Mouse (Mus musculus) testis, postnatal 10 days (tissue): ENCODE measurements around the gene Vps11.
A peak's percentile ranks its signal among the peaks of the same experiment; 100 is the strongest.
"Not testable (repeated sequence)": the region's sequence is repeated elsewhere in the genome, so short reads cannot be mapped to it uniquely, and the experiment has no call there.

ENCODE experiments used
- DNase-seq: peaks from one replicate; pipeline ENCODE4 v3.0.0; 2021; ENCODE audit warnings: low spot score

The Vps11 gene

DNA sequence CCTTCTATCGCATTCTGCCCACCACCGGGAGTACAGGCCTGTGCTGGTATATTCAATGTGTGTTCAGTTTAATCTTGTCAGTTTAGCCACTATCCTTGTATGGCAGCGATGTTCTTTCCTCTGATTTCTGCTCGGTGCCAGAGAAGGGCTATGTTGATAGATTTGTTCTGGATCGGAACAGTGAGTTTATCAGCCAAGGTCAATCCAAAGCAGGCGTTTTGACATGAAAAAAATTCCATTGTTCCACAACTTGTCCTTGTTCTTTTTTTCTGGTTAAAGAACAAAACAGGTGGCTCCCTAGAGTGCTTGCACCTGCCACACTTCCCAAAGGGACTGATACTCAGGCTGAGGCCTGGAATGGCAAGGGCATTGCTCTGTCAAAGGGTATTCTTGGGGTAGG lies 14.7 kb upstream of the Vps11 start:
- DNase-seq, result no peak

DNA sequence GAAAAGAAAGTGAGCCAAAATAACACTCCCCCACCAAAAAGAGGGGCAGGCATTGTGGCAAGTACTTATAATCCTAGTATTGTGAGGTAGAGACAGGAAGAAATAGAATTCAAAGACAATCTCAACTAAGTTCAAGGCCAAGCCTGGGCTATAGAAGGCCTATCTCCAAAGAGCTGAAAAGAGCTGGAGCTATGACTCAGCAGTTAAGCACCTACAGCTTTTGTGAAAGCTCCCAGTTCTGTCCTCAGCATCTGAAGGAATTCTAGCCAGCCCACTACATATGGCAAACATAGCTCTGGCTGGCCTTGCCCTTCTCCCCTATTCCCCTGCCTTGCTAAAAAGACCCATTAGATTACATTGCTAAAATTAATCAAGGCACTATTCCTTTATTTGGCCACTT lies 11.9 kb upstream of the Vps11 start:
- DNase-seq, result no peak

DNA sequence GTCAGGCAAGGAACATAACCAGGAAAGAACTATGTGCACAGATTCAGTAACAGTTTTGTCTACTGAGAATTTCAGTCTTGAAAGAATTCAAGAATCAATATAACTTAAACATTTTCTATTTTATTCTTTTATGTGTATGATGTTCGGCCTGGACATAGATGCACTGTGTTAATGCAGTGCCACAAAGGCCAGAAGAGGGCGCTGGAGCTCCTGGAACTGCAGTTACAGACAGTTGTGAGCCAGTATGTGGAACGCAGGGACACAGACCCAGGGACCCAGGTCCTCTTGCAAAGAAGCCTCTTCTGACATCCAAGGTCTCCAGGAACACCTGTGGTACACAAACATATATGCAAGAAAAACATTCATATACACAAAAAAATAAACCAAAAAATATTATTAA lies 3.0 kb upstream of the Vps11 start:
- no peak for DNase-seq

DNA sequence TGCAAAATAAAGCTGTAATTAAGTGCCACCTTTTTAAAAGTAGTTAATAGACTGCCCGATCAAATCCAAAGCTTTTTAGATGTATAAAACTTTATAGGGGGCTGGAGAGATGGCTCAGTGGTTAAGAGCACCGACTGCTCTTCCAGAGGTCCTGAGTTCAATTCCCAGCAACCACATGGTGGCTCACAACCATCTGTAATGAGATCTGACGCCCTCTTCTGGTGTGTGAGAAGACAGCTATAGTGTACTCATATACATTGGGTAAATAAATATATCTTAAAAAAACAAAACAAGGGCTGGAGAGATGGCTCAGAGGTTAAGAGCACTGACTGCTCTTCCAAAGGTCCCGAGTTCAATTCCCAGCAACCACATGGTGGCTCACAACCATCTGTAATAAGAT lies 461 bp upstream of the Vps11 start:
- DNase-seq, result not testable (repeated sequence)

DNA sequence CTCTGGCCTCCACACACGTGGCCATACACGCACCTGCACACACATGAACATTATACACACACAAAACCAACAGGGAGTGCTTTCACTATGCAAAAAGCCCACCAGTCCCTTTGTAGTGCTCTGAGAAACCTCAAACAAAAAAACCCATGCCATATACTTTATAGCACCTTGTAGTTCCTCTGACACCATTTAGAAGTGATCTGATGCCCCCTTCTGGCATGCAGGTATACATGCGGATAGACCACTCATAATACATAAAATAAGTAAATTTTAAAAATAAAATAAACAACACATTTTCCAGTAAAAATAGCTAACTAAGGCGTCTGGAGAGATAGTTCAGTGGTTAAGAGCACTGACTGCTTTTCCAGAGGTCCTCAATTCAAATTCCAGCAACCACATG lies 4.3 kb downstream of the Vps11 start:
- no peak for DNase-seq

DNA sequence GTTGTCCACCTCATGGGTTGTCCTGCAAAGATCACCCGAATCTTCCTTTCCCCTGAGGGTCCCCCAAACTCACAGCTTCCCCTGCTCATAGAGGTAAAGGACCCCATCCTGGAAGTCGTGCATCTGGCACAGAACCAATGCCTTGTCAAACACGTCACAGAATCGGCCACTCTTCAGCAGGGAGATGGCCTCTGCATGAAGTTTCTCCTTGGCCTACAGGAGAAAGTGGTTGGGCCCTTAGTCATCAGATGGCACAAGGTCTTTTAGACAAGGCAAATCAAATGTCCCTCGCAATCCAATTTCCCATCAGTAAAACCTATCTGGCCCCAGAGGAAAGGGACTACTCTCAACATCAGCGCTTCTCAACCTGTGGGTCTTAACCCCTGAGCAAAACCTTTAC lies 8.3 kb downstream of the Vps11 start:
- no peak for DNase-seq

DNA sequence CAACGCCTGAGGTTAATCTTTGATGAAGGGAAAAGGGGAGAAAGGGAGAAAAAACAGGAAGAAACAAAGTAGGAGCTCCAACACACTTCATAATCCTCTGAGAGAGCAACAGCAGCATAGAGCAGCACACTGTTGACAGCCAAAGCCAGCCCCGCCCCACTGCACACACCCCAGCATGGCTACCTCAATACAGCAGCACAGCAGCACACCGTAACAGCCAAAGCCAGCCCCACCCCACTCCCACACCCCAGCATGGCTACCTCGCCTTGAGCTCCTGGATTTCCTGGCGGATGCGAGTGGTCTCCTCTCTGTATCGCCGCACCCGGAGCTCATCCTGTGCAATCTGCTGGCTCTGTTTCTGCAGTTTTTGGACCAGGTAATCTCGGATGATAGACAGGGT lies 9.1 kb downstream of the Vps11 start:
- DNase-seq, result no peak

DNA sequence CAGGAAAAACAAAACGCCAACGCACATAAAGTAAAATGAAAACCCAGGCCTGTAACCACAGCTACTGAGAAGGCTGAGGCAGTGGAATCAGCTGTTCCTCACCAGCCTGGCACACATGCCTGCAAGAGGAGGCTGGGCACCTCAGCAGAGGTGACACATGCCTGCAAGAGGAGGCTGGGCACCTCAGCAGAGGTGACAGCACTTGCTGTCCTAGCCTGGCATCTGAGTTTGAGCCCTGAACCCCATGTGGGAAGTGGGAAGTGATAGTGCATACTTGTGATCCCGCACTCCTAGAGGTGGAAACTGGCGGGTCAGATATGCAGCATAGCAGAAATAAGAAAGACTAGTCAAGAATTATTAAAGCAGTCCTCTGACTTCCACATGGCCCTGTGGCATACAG lies 10.1 kb downstream of the Vps11 start:
- DNase-seq, result no peak

DNA sequence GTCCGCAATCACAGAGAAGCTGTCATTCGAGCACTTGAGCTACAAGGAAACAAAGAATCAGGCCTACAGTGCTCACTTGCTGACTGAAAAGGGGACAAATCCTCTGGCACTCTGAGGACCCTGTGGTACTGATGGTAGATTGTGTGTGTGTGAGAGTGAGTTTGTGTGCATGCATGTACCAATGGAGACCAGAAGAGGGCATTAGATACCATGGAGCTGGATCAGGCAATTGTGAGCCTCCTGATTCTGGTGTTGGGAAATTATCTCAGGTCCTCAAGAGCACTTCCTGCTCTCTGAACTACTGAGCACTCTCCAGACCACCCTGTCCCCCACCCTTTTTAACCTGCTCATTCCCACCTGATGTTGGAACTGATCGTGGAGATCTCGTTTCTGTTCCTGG lies 12.9 kb downstream of the Vps11 start:
- no peak for DNase-seq

DNA sequence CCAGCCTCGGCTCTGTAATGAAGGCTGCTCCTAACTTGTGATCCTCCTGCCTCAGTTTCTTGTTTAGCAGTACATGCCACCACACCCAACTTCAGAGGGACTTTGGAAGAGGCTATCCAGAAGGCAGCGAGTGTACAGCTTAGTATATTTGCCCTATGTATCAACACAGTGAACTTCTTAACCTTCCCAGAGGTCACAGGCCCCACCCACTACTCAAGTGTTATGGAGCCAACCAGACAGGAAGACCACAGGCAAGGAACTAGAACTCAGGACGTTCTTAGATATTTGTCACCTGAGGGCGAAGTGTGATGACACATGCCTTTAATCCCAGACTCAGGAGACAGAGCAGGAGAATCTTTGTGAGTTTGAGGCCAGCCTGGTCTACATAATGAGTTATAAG lies 13.8 kb downstream of the Vps11 start:
- DNase-seq, result no peak

DNA sequence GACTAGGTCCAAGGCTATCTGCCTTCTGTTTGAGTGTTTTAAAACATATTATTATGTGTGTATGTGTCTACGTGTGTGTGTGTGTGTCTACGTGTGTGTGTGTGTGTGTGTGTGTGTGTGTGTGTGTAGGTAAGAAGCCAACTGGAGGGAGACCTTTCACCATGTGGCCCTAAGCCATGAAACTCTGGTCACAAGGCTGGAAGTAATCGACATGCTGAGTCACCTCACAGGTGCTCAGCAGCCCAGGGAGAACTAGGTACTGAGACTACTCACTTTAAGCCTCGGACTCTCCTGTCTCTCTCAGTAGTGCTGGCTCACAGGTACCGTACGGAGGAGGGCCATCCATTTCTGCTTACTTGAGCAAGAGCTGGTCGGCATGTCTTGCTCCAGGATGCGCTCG lies 14.3 kb downstream of the Vps11 start:
- no peak for DNase-seq

DNA sequence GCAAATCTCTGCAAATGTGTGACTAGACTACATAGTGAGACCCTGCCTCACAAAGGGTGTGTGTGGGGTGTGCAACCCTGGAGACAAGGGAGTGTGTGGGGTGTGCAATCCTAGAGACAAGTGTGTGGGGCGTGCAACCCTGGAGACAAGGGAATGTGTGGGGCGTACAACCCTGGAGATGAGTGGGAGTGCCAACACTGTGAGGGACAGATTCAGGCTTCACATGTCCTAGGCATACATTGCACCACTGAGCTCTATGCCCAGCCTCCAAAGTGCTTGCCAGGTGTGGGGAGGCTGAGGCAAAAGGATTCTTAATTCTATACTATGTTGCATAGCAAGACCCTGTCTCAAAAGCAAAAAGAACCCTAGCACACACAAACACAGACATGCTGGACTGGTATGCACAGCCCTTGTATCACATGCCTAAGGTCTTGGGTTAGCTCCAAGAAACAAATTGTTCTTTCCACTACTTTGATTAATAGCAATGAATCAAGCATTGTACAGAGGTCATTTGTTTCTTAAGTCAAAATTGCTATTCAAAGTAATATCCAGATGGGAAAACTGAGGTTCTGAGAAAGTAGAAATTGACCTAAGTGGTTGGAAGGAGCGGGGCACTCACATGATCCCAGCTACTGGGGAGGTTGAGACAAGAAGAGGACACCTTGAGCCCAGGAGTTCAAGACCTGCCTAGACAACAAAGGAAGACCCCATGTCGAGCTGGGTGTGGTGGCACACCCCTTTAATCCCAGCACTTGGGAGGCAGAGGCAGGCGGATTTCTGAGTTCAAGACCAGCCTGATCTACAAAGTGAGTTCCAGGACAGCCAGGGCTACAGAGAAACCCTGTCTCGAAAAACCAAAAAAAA lies 15.7 kb downstream of the Vps11 start:
- DNase-seq, result no peak

DNA sequence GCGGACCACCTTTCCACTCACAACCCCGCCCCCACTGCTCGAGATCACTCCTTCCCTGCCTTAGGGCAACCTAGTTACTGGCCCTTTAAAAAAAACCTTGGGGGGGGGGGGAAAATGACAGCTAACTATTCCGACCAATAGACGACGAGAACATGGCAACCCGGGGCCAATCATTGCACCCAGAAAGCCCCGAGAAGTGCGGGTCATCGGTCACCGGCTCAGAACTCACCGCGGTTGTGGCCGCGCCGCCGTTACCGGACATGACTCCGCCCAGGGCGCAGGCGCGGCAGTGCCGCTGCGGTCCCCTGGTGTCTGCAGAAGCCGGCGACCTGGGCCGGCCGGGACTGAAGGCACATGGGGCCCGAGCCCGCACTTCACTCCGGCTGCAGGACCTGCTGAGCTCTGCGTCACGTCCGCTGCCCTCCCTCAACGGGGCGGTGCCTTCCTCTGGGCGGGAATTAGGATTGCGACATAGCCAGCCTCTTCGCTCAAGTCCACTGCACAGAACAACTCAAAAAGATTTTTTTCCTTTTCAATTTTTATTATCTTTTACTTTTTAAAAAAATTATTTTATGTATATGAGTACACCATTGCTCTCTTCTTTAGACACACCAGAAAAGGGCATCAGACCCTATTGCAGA lies 17.6 kb downstream of the Vps11 start, which contains the start of gene Hmbs:
TSS of gene Hmbs (minus strand) at position 448 of the 641 bp plus-strand sequence.
- peak; percentile 93 for DNase-seq

DNA sequence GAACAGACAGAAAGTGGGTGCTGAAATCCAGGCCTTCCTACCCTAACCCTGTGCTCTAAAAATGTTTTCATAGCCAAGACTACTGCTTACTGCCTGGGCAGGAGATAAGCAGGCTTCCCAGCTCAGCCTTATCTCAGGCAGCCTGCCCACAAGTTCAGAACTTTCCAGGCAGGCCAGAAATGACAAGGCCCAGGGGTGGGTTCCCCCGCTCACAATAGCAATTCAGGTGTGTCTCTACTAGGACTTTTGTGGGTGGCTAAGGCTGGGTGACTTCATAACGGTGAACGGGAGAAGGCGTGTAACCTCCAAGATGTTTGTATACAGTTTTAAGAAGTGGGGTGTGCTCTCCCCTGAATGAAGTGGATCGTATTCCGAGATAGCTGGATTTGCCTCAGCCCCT lies 18.2 kb downstream of the Vps11 start:
- DNase-seq, result no peak

DNA sequence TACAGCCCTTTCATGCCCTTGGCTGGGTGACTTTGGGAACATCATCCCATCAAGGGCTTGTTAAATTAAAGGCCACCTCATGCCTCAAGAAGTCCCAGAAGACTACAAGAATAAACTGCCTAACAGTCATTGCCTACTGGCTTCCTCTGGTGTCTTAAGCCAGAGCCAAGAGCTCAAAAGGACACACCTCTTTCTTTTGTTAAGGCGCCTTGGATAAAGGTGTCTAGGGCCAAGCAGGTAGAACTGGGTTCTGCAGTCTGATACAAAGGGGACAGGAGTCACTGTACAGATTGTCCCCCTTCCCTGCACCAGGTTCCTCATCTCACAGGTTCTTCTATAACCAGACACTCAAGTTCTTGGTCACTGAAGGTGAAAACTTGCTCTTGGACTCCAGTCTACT lies 18.9 kb downstream of the Vps11 start:
- no peak for DNase-seq

DNA sequence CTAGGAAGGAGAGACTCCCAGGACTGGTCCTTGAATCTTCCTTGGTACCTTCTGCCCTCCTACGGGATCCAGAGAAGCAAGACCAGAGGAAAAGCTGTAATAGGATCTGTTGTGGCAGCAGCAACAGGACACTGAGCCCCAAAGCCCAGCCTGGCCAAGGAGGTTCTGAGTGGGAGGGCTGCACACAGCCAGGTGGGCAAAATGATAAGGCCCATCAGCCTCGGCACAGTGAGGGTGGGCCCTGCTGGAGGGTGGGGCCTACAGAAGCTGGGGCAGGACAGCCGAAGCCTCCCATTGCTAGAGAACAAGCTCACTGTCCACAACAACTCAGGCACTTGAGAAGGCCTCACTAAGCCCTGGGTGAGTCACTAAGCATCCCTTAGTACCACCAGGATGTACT lies 19.3 kb downstream of the Vps11 start:
- DNase-seq, result no peak

DNA sequence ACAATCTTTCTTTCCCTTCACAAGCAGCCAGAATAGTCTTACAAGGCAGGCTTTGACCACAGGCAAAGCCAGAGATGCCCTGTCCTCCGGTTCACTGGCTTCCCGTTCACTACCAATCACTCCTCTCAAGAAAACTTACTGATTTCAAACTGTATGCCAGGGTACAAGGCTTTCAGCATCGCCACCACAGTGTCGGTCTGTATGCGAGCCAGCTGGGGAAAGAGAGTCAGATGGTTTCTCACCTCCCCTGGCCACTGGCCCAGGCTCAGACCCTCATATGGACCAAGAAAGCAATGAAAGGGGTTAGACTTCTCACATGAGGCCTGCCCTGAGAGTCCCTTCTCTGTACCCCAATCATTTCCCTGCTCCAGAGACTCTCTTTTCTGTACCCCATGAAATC lies 20.0 kb downstream of the Vps11 start:
- DNase-seq, result no peak

DNA sequence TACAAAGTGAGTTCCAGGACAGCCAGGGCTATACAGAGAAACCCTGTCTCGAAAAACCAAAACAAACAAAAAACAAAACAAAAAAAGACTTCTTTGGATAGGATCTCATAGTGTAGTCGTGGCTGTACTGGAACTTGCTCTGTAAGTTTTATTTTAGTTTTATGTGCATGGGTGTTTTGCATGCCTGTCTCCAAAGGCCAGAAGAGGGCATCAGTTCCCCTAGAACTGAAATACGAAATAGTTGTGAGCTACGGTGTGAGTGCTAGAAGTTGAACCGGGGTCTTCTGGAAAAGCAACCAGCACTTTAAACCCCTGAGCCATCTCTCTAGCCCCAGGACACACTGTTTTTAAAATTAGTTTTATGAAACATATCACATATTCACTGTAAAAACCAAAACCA lies 22.9 kb downstream of the Vps11 start:
- DNase-seq, result no peak

DNA sequence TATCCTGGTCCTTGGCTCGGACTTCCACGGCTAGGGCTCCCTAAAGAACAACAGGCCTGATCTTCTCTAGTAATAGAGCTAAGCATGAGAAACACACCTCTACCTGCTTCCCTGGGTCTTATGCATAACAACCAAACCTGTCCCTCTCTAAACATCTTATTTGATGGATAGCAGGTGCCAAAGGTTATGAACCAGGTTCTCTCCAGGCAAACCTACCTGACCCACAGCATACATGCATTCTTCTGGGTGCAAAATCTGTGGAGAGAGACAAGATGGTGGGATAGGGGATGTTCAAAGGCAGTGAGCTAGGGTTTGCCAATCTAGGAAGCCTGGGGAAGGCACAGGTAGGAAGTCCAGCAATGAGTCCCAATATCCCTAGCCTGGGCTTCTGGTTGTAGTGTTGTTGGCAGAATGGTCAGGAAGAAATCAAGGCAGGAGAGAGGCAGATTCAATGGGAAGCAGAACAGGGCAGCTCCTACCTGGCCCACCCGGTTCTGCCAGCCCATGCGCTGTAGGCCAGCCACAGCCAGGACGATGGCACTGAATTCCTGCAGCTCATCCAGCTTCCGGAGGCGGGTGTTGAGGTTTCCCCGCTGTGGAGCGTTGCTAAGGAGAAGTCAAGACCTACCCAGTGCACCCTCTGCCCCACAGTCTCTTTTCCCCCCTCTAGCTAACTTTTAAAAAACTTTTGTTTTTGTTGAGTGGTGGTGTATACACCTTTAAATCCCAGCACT lies 23.9 kb downstream of the Vps11 start:
- no peak for DNase-seq

DNA sequence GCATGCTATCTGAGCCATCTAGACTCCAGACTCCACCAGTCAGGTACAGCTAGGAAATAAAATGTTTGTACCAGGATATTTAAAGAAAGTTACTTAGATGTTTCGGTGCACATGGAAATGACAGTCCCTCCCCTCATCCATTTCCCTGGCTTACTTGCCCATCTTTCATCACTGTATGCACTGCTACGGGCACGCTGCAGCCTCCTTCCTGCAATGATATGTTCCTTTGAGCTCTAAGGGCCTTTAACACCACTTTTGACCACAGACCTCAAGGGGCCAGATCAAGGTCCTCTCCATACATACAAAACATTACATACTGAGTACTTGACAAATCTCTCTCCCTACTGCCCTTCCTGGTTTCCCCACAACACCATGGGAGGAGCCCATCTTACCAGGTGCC lies 24.5 kb downstream of the Vps11 start:
- DNase-seq, result no peak

DNA sequence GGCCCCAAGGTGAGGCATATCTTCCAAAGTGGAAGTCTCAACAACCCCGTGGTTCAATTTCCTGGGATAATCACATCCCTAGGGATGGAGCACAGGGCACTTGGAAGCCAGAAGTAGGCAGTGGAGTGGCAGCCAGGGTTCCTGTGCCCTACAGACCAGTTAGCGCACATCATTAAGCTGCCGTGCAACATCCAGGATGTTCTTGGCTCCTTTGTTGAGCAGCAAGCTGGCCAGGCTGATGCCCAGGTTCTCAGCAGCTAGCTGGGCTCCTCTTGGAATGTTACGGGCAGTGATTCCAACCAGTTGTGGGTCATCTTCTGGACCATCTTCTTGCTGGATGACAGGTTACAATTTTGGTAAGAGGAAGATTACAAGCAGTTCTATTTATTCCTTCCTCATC lies 25.0 kb downstream of the Vps11 start:
- DNase-seq, result not testable (repeated sequence)

DNA sequence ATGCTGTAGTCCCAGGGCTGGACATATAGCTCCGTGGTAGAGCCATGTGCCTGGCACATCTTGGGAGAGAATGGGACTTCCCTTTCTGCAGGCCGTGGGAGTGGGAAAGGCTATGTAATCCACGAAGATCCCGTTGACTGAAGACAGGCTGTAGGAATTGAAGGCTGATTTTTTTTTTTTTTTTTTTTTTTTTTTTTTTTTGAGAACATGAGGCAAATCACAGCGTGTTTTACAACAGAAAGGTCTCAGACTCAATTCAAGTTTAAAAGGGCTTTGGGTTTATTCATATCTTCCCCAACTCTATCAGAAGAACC lies 25.4 kb downstream of the Vps11 start:
- DNase-seq, result no peak
